Mouse (Mus musculus) liver, adult 2 months (tissue): ENCODE results near the gene Prkch.

ENCODE experiments used
- CTCF ChIP-seq: fragments of 200-500 bp; IDR thresholded peaks from 2 replicates; pipeline ENCODE4 v1.5.1; 2011; ENCODE audit warnings: low read depth, low read length, control low read depth
- POLR2A ChIP-seq: fragments of 200-500 bp; IDR thresholded peaks from 2 replicates; pipeline ENCODE4 v1.6.1; 2011; ENCODE audit warnings: low read length, control low read depth; ENCODE audit not compliant: insufficient read depth; ENCODE audit errors: extremely low read depth

DNA sequence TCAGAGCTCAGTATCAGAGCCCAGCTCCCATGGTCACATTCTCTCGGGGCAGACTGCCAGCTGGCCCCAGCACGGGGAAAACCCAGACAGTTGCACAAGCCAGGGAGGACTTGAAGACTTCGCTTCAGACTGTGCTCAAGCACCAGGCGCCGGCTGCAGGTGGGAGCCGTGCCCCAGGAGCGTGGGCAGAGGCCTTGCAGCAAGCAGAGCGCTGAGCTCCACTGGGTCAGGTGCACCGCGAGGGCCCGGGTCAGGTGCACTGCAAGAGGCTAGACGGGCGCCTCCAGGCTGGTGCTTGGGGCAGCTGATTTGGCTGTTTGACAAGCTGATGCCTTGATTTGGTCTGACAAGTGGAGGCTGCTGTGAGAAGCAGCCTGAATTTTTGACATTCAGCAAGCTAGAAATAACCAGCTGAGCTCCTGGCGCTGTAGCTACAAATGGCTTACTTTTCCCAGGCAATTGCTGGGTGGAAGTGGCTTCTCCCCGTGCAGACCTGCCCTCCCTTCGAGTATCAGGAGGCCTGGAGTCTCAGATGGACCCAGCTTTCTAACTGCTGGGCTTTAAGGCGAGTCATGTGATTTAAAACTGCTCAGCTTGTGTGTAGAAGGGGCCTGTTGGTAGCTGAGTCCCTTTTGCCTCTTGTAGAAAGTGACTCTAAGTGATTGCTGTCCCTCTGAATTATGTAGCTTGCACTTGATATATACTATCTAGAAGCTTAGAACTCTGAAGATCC lies 209.7 kb downstream of the Prkch start:
- TF ChIP-seq CTCF (no peak), POLR2A (no peak)
